Mouse (Mus musculus) forebrain, embryonic 16.5 days (tissue): ENCODE data around the gene Ccn1. TPM values are rescaled to one million over a fixed set of nuclear protein-coding genes. Genes with fewer than 3 reads are reported as not detected.

Source experiments
- ATAC-seq: fragments of 200-750 bp; cut with Nextera tagmentation; 2 replicates; pipeline ENCODE4 v1.8.0; 2017; ENCODE audit warnings: mild to moderate bottlenecking, moderate library complexity
- H3K27ac ChIP-seq: fragments of 300-500 bp; sonication (generic); 2 replicates; pipeline ENCODE4 v1.5.1; 2014; ENCODE audit warnings: low read length, control low read depth
- H3K27me3 ChIP-seq: fragments of 300-500 bp; sonication (generic); replicated peaks from 2 replicates; pipeline ENCODE4 v1.6.1; 2014; ENCODE audit warnings: low read length; ENCODE audit not compliant: control insufficient read depth, insufficient read depth
- H3K36me3 ChIP-seq: fragments of 300-500 bp; sonication (generic); 2 replicates; pipeline ENCODE4 v1.6.1; 2014; ENCODE audit not compliant: control insufficient read depth, insufficient read depth
- H3K4me1 ChIP-seq: fragments of 300-500 bp; sonication (generic); replicated peaks from 2 replicates; pipeline ENCODE4 v1.6.1; 2014; ENCODE audit warnings: low read length; ENCODE audit not compliant: control insufficient read depth, insufficient read depth
- H3K4me2 ChIP-seq: fragments of 300-500 bp; sonication (generic); 2 replicates; pipeline ENCODE4 v1.6.1; 2014; ENCODE audit warnings: mild to moderate bottlenecking, low read length, control low read depth
- H3K4me3 ChIP-seq: fragments of 300-500 bp; sonication (generic); replicated peaks from 2 replicates; pipeline ENCODE4 v1.5.1; 2014; ENCODE audit warnings: mild to moderate bottlenecking, low read length, control low read depth
- H3K9ac ChIP-seq: fragments of 300-500 bp; sonication (generic); replicated peaks from 2 replicates; pipeline ENCODE4 v1.6.1; 2014; ENCODE audit warnings: low read depth, low read length, control low read depth
- H3K9me3 ChIP-seq: fragments of 300-500 bp; sonication (generic); 2 replicates; pipeline ENCODE4 v1.6.1; 2016; ENCODE audit warnings: low read length; ENCODE audit not compliant: control insufficient read depth
- WGBS: fragments of 180-500 bp; shearing (Covaris S2); extraction: QIAGEN DNeasy Blood & Tissue Kit; methylation state at CpG from one replicate; pipeline ENCODE4 v1.1.7; 2014; 5-methylcytosine and 5-hydroxymethylcytosine counted together
- polyA plus RNA-seq: library from polyadenylated mRNA; unstranded; fragments of >200 nt; fragmentation: Nextera tagmentation; extraction: Ambion mirVana; gene quantifications from 2 replicates; pipeline ENCODE4 v1.2.1, GENCODE M21; 2015

The Ccn1 gene
- polyA plus RNA-seq, 1 experiment from 2014 or later: 25.4 TPM

- H3K27ac ChIP-seq: no peak overlapping the region
- H3K4me2 ChIP-seq: no peak overlapping the region
- no peaks in the 10 kb centered on the region for H3K9me3 ChIP-seq
- ATAC-seq: no peak
- 79% methylated on average over 3 of the region's 3 CpGs for WGBS
- H3K9ac ChIP-seq: no peak overlapping the region
- no peak overlapping the region for H3K4me3 ChIP-seq
- no peaks in the 10 kb centered on the region for H3K27me3 ChIP-seq
- H3K36me3 ChIP-seq: no peaks in the 10 kb centered on the region
- H3K4me1 ChIP-seq: no peaks in the 10 kb centered on the region
Measured at GRCm38 (mm10) chr3:145627830-145628229, 22.0 kb downstream of the Ccn1 start.

- Histone ChIP-seq H3K4me3 (no peak overlapping the region), H3K27me3 (no peaks in the 10 kb centered on the region), H3K4me1 (no peaks in the 10 kb centered on the region), H3K9ac (no peak overlapping the region), H3K36me3 (no peaks in the 10 kb centered on the region), H3K9me3 (no peaks in the 10 kb centered on the region), H3K4me2 (no peak overlapping the region), H3K27ac (no peak overlapping the region)
- no peak for ATAC-seq
- 95% methylated on average over 1 of the region's 1 CpGs for WGBS
Measured at GRCm38 (mm10) chr3:145626063-145626462, 23.7 kb downstream of the Ccn1 start.

GRCm38 (mm10) chr3:145625546-145625945 lies 24.2 kb downstream of the Ccn1 start:
- Histone ChIP-seq H3K27ac (no peak overlapping the region), H3K27me3 (no peaks in the 10 kb centered on the region), H3K9me3 (no peaks in the 10 kb centered on the region), H3K9ac (no peak overlapping the region), H3K4me1 (no peaks in the 10 kb centered on the region), H3K36me3 (no peaks in the 10 kb centered on the region), H3K4me2 (no peak overlapping the region), H3K4me3 (no peak overlapping the region)
- peak; percentile 26; the same call in 1 of the 2 replicates for ATAC-seq
- 81% methylated on average over 9 of the region's 9 CpGs for WGBS

GRCm38 (mm10) chr3:145624786-145625185 lies 25.0 kb downstream of the Ccn1 start:
- no peak overlapping the region for H3K9ac ChIP-seq
- H3K36me3 ChIP-seq: no peaks in the 10 kb centered on the region
- no peaks in the 10 kb centered on the region for H3K9me3 ChIP-seq
- WGBS: 85% methylated on average over 4 of the region's 4 CpGs
- no peak overlapping the region for H3K27ac ChIP-seq
- no peak for ATAC-seq
- no peak overlapping the region for H3K4me2 ChIP-seq
- H3K27me3 ChIP-seq: no peaks in the 10 kb centered on the region
- no peaks in the 10 kb centered on the region for H3K4me1 ChIP-seq
- no peak overlapping the region for H3K4me3 ChIP-seq

DNA sequence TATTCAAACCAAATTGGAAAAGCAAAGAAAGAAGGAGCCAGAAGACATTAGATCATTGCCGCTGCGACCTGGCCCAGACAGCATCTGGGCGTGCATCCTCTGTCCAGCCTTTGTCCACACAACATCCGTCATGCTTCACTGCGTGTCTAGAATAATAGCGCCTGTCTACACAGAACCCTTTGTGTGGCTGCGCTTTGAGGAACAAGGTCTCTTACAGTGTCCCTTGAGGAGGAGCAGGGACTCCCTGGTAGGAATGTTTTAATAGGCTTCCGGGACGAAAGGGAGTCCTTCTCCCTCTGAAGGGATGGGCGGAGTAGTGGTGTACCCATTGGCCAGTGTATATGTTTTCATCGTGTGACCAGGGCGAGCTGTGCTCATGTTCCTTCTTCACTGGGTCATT lies 26.7 kb downstream of the Ccn1 start:
- Histone ChIP-seq H3K4me1 (no peaks in the 10 kb centered on the region), H3K4me2 (no peak overlapping the region), H3K9me3 (no peaks in the 10 kb centered on the region), H3K27me3 (no peaks in the 10 kb centered on the region), H3K36me3 (no peaks in the 10 kb centered on the region), H3K27ac (no peak overlapping the region), H3K9ac (no peak overlapping the region), H3K4me3 (no peak overlapping the region)
- ATAC-seq: no peak
- WGBS: 75% methylated on average over 12 of the region's 12 CpGs

DNA sequence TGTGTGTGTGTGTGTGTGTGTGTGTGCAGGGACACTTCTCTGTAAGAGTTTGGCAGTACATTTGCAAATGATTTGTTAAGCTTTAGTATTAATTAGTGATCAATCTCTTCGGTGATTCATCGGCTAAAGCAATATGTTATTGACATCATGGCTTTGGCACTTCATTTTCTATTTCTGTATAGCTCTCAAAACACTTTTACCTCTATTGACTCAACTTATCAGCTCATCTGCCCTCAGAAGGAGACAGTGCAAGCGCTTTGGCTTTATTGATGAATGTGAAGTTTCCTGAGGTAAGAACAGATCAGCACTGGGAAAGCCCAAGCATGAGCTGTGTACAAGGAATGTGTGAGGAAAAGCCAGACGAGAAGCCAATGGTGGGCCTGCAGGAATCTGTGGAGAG lies 28.6 kb downstream of the Ccn1 start:
- no peak overlapping the region for H3K9ac ChIP-seq
- H3K27ac ChIP-seq: no peak overlapping the region
- H3K27me3 ChIP-seq: no peaks in the 10 kb centered on the region
- no peak overlapping the region for H3K4me3 ChIP-seq
- no peaks in the 10 kb centered on the region for H3K4me1 ChIP-seq
- H3K36me3 ChIP-seq: no peaks in the 10 kb centered on the region
- WGBS: 92% methylated on average over 4 of the region's 4 CpGs
- ATAC-seq: no peak
- no peak overlapping the region for H3K4me2 ChIP-seq
- no peaks in the 10 kb centered on the region for H3K9me3 ChIP-seq

DNA sequence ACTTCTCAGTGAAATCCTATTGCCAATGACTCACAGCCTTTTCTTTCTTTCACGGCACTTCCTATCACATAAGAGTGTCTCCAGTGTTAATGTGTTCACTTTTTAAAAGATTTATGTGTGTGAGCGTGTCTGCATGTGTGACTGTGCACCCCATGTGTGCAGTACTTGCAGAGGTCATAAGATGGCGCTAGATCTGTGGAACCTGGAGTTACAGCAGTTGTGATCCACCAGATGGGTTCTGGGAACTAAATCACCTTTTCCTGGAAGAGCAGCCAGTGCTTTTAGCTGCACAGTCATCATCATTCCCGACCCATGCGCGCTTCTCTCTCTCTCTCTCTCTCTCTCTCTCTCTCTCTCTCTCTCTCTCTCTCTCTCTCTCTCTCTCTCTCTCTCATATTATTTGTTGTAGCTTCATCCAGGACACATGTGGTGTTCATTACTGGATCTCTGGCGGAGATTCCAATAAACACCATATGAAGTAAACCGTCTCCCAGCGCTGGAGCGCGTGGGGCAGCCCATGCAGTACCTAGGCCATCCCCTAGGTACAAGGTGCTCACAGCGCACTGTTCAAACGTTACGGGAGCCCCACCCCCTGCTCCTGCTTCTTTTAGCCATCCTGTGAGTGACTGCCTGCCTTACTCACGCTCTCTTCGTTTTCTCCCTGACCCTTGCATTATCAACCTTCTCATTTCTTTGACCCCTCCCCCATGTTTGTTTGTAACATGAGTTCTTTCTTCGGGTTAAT lies 30.0 kb downstream of the Ccn1 start:
- no peak overlapping the region for H3K4me2 ChIP-seq
- no peaks in the 10 kb centered on the region for H3K9me3 ChIP-seq
- no peak overlapping the region for H3K27ac ChIP-seq
- H3K27me3 ChIP-seq: no peaks in the 10 kb centered on the region
- H3K4me1 ChIP-seq: peaks cover 2% of the 10 kb centered on the region
- no peaks in the 10 kb centered on the region for H3K36me3 ChIP-seq
- H3K4me3 ChIP-seq: no peak overlapping the region
- no peak for ATAC-seq
- H3K9ac ChIP-seq: no peak overlapping the region
- WGBS: 91% methylated on average over 17 of the region's 17 CpGs

- no peak overlapping the region for H3K4me2 ChIP-seq
- H3K27me3 ChIP-seq: no peaks in the 10 kb centered on the region
- H3K9me3 ChIP-seq: no peaks in the 10 kb centered on the region
- no peaks in the 10 kb centered on the region for H3K36me3 ChIP-seq
- no peak overlapping the region for H3K9ac ChIP-seq
- H3K4me3 ChIP-seq: no peak overlapping the region
- H3K4me1 ChIP-seq: peaks cover 8% of the 10 kb centered on the region
- no peak overlapping the region for H3K27ac ChIP-seq
- 78% methylated on average over 9 of the region's 9 CpGs for WGBS
- ATAC-seq: no peak
Measured at GRCm38 (mm10) chr3:145618299-145618698, 31.5 kb downstream of the Ccn1 start.

GRCm38 (mm10) chr3:145614362-145615115 lies 35.2 kb downstream of the Ccn1 start:
- Histone ChIP-seq H3K9me3 (no peaks in the 10 kb centered on the region), H3K36me3 (no peaks in the 10 kb centered on the region), H3K4me3 (no peak overlapping the region), H3K27ac (no peak overlapping the region), H3K4me2 (no peak overlapping the region), H3K4me1 (peaks cover 8% of the 10 kb centered on the region), H3K9ac (0 out of 2 replicates have a peak overlapping the region, but pooled peaks have one; percentile 4), H3K27me3 (no peaks in the 10 kb centered on the region)
- WGBS: 17% methylated on average over 17 of the region's 17 CpGs
- peak; percentile 32; the same call in 1 of the 2 replicates for ATAC-seq
